Mouse (Mus musculus) G1E (cell line): ENCODE data around the gene Foxred2.

Experiments
- CTCF ChIP-seq: IDR thresholded peaks from 2 replicates; pipeline ENCODE4 v1.5.1; 2012; ENCODE audit warnings: low read depth, low read length, inconsistent platforms, mixed read lengths
- GATA1 ChIP-seq: IDR thresholded peaks from 2 replicates; pipeline ENCODE4 v1.6.1; 2012; ENCODE audit warnings: borderline replicate concordance, low read length, inconsistent platforms, mixed read lengths
- GATA2 ChIP-seq: IDR thresholded peaks from 2 replicates; pipeline ENCODE4 v1.6.1; 2012; ENCODE audit warnings: low read depth, low read length, inconsistent platforms, borderline replicate concordance
- TAL1 ChIP-seq: conservative IDR thresholded peaks from 2 replicates; pipeline ENCODE4 v1.6.1; 2012; ENCODE audit warnings: low read depth, low read length, inconsistent platforms, mixed read lengths

GRCm38 (mm10) chr15:77919441-77919840 is 37.1 kb downstream of the Foxred2 start:
- TF ChIP-seq CTCF (no peak), GATA1 (no peak), GATA2 (no peak), TAL1 (no peak)
